In the genomic region with DNA sequence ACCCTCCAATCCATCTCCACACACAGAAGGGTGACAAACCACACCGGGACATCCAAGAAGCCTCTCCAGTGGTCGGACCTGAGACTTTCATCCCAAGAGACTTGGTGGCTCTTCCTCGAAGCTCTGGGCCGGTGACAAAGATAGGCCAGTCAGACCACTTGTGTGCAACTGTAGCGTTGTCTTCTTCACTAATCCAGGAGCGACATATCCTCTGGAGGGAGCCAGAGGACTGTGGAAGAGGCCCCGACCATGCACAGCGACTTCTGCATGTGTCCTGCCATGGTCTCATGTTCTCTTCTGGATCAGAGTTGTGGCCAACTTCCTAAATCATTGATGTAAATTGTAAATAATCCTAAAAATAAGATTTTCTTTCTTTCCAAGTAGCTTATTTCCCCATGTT, we compare ENCODE assay signal across 8 mouse cellular contexts. TPM values are rescaled to one million over a fixed set of nuclear protein-coding genes. Genes with fewer than 3 reads are reported as not detected.
DNase-seq lines count a peak whose midpoint lies in the region; ATAC-seq lines count a peak whose summit lies in the region.

No protein-coding gene starts in this region.

- DNase-seq in cerebellum, adult 18-20 months, result peak; percentile 11 to 12
- DNase-seq in cerebellum, adult 11-12 months, result no peak
- DNase-seq in urinary bladder, postnatal 25 days (ENCODE audit: low spot score), result peak; percentile 25
- DNase-seq in urinary bladder, postnatal 10 days (ENCODE audit: low spot score), result no peak
- peak; percentile 20 for DNase-seq in gastrocnemius, postnatal 25 days
- peak; percentile 45 for DNase-seq in layer of hippocampus, adult 9-11 months
- peak; percentile 60 for DNase-seq in testis, postnatal 10 days (ENCODE audit: low spot score)

- ATAC-seq in megakaryocyte, adult 5-6 weeks (ENCODE audit: poor library complexity, severe bottlenecking), result peak; percentile 76

RNA-seq across cellular contexts. Expression of a gene that starts 21.6 kb away (rescaled TPM):
- 100 to 1,000 TPM; 580 to 597 TPM for total RNA-seq in gastrocnemius, postnatal 25 days (2021)
- total RNA-seq in megakaryocyte, adult 5-6 weeks (2015), result 168 and 198 TPM in 2 replicates
- 108 and 114 TPM in 2 replicates for total RNA-seq in megakaryocyte, adult 5-6 weeks (2017)

Comparison
In these comparisons a context has a peak if more than half of its experiments do, and no peak if none do; other contexts are left out.
1. DNase-seq: peak in cerebellum, adult 18-20 months (2 of 2), urinary bladder, postnatal 25 days (single experiment), gastrocnemius, postnatal 25 days (single experiment), layer of hippocampus, adult 9-11 months (single experiment) and testis, postnatal 10 days (single experiment); none in cerebellum, adult 11-12 months (single experiment) and urinary bladder, postnatal 10 days (single experiment).